Mouse (Mus musculus) embryonic facial prominence, embryonic 11.5 days (tissue): ENCODE results near the gene Ube3a. TPM values are rescaled to one million over a fixed set of nuclear protein-coding genes. Genes with fewer than 3 reads are reported as not detected.

ENCODE experiments used
- ATAC-seq: fragments of 200-750 bp; cut with Nextera tagmentation; replicated peaks from 2 replicates; pipeline ENCODE4 v1.8.0; 2017; ENCODE audit warnings: low read depth; ENCODE audit not compliant: insufficient number of reproducible peaks, low FRiP score, low TSS enrichment
- DNase-seq: peaks from one replicate; pipeline ENCODE4 v3.0.0-alpha.2; 2015; ENCODE audit warnings: low spot score
- H3K27ac ChIP-seq: fragments of 300-500 bp; sonication (generic); replicated peaks from 2 replicates; pipeline ENCODE4 v1.5.1; 2014; ENCODE audit warnings: mild to moderate bottlenecking, low read depth, low read length, control low read depth
- H3K27me3 ChIP-seq: fragments of 300-500 bp; sonication (generic); 2 replicates; pipeline ENCODE4 v1.6.1; 2014; ENCODE audit warnings: mild to moderate bottlenecking, low read length, moderate library complexity, mixed read lengths; ENCODE audit not compliant: control insufficient read depth, insufficient read depth
- H3K36me3 ChIP-seq: fragments of 300-500 bp; sonication (generic); replicated peaks from 2 replicates; pipeline ENCODE4 v1.6.1; 2014; ENCODE audit warnings: low read depth, mild to moderate bottlenecking, low read length, moderate library complexity, mixed read lengths; ENCODE audit not compliant: control insufficient read depth, insufficient read depth
- H3K4me1 ChIP-seq: fragments of 300-500 bp; sonication (generic); 2 replicates; pipeline ENCODE4 v1.6.1; 2014; ENCODE audit warnings: low read length, mixed read lengths; ENCODE audit not compliant: control insufficient read depth, insufficient read depth
- H3K4me2 ChIP-seq: fragments of 300-500 bp; sonication (generic); 2 replicates; pipeline ENCODE4 v1.6.1; 2014; ENCODE audit warnings: low read depth, mild to moderate bottlenecking, control low read depth, low read length, moderate library complexity
- H3K4me3 ChIP-seq: fragments of 300-500 bp; sonication (generic); 2 replicates; pipeline ENCODE4 v1.5.1; 2014; ENCODE audit warnings: low read depth, low read length, control low read depth
- H3K9ac ChIP-seq: fragments of 300-500 bp; sonication (generic); replicated peaks from 2 replicates; pipeline ENCODE4 v1.6.1; 2014; ENCODE audit warnings: mild to moderate bottlenecking, control low read depth, low read length
- H3K9me3 ChIP-seq: fragments of 300-500 bp; sonication (generic); replicated peaks from 2 replicates; pipeline ENCODE4 v1.6.1; 2016; ENCODE audit warnings: mild to moderate bottlenecking, low read length, inconsistent platforms, mixed read lengths; ENCODE audit not compliant: control insufficient read depth
- WGBS: fragments of 180-500 bp; shearing (Covaris S2); extraction: QIAGEN DNeasy Blood & Tissue Kit; methylation state at CpG from one replicate; pipeline ENCODE4 v1.1.7; 2014; 5-methylcytosine and 5-hydroxymethylcytosine counted together
- polyA plus RNA-seq: library from polyadenylated mRNA; unstranded; fragments of >200 nt; fragmentation: Nextera tagmentation; extraction: Ambion mirVana; gene quantifications from 2 replicates; pipeline ENCODE4 v1.2.1, GENCODE M21; 2014

Ube3a gene
- polyA plus RNA-seq, 1 experiment from 2014 or later = 141 TPM

GRCm38 (mm10) chr7:59231960-59232359 is 3.4 kb downstream of the Ube3a start:
- no peak overlapping the region for H3K9ac ChIP-seq
- H3K9me3 ChIP-seq = no peaks in the 10 kb centered on the region
- 95% methylated on average over 1 of the region's 1 CpGs for whole genome bisulfite sequencing
- no peak overlapping the region for H3K4me2 ChIP-seq
- H3K27ac ChIP-seq = no peak overlapping the region
- no peak overlapping the region for H3K4me3 ChIP-seq
- no peak for ATAC-seq
- no peaks in the 10 kb centered on the region for H3K27me3 ChIP-seq
- H3K36me3 ChIP-seq = no peaks in the 10 kb centered on the region
- H3K4me1 ChIP-seq = no peaks in the 10 kb centered on the region
- DNase-seq = no peak

DNA sequence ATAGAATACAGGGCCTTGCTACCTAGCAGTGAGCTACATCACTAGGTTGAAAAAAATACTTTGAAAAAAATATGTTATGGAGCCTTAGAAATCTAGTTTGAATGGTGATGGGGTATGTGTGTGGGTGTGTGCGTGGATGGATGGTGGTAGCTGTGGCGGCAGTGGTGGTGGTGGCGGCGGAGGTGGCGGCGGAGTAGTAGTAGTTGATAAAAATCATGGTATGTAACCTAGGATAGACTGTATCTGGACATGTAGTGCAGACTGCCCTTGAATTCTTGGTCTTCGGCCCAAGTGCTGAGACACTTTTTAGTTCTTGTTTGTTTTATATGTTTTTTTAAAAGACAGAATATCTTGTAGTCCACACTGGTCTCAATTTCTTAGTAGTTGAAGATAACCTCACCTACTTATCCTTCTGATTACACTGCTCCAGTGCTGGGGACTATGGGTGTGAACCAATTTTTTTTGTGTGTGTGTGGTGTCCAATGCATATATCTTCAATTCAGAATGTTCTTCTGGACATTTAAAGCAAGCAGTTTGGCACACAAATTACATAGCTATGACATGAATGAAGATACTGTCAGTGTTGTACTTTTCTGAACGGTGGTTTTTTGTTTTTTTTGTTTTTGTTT is 6.3 kb downstream of the Ube3a start:
- 93% methylated on average over 8 of the region's 8 CpGs for WGBS
- DNase-seq (no peak), ATAC-seq (no peak)
- Histone ChIP-seq H3K27ac (no peak overlapping the region), H3K4me1 (no peaks in the 10 kb centered on the region), H3K9me3 (no peaks in the 10 kb centered on the region), H3K36me3 (no peaks in the 10 kb centered on the region), H3K27me3 (no peaks in the 10 kb centered on the region), H3K9ac (no peak overlapping the region), H3K4me3 (no peak overlapping the region), H3K4me2 (no peak overlapping the region)

GRCm38 (mm10) chr7:59243257-59243656 is 14.7 kb downstream of the Ube3a start:
- no peaks in the 10 kb centered on the region for H3K27me3 ChIP-seq
- H3K36me3 ChIP-seq = no peaks in the 10 kb centered on the region
- no peak overlapping the region for H3K4me2 ChIP-seq
- H3K27ac ChIP-seq = no peak overlapping the region
- no peaks in the 10 kb centered on the region for H3K4me1 ChIP-seq
- DNase-seq = no peak
- H3K4me3 ChIP-seq = no peak overlapping the region
- no peak for ATAC-seq
- H3K9me3 ChIP-seq = no peaks in the 10 kb centered on the region
- 76% methylated on average over 3 of the region's 3 CpGs for WGBS
- H3K9ac ChIP-seq = no peak overlapping the region

DNA sequence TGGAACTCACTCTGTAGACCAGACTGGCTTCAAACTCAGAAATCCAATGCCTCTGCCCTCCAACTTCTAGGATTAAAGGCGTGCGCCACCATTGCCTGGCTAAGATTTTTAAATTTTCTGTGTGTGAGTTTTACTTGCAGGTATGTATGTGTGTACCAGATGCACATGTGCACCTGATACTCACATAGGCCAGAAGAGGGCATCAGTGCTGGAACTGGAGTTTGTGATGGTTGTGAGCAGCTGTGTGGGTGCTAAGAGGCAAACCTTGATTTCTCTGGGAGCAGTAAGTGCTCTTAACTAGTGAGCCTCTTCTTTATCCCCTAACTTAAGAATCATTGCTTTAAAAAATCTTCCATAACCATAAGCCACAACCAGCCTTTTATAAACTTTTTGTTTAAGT is 17.0 kb downstream of the Ube3a start:
- Histone ChIP-seq H3K4me2 (no peak overlapping the region), H3K4me1 (no peaks in the 10 kb centered on the region), H3K9me3 (no peaks in the 10 kb centered on the region), H3K36me3 (no peaks in the 10 kb centered on the region), H3K9ac (no peak overlapping the region), H3K27ac (no peak overlapping the region), H3K27me3 (no peaks in the 10 kb centered on the region), H3K4me3 (no peak overlapping the region)
- DNase-seq (no peak), ATAC-seq (no peak)
- 98% methylated on average over 2 of the region's 2 CpGs for WGBS

GRCm38 (mm10) chr7:59253373-59253772 is 24.8 kb downstream of the Ube3a start:
- 90% methylated on average over 2 of the region's 2 CpGs for WGBS
- no peak overlapping the region for H3K4me2 ChIP-seq
- H3K4me1 ChIP-seq = no peaks in the 10 kb centered on the region
- no peaks in the 10 kb centered on the region for H3K9me3 ChIP-seq
- no peaks in the 10 kb centered on the region; the same call in 1 of the 2 replicates for H3K36me3 ChIP-seq
- ATAC-seq (no peak), DNase-seq (no peak)
- H3K9ac ChIP-seq = no peak overlapping the region
- H3K27ac ChIP-seq = no peak overlapping the region
- H3K27me3 ChIP-seq = no peaks in the 10 kb centered on the region
- no peak overlapping the region for H3K4me3 ChIP-seq

DNA sequence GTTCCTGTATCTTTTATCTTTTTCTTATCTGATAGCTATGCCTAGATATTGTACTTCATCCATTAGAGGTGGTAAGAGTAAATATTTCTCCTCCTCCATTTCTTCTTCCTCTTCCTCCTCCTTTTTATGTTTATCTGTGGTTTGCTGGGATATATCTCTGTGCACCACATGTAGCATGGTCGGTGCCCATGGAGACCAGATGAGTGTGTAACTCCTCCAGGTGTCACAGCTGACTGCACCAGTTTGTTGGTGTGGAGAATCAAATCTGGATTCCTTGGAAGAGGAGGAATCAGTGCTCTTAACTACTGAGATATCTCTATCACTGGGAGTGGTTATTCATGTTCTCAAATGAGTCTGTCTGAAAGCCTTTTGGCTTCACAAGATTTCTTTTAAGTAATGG is 37.0 kb downstream of the Ube3a start:
- WGBS = 100% methylated on average over 1 of the region's 1 CpGs
- H3K27ac ChIP-seq = no peak overlapping the region
- H3K36me3 ChIP-seq = no peaks in the 10 kb centered on the region
- no peak overlapping the region for H3K9ac ChIP-seq
- H3K27me3 ChIP-seq = no peaks in the 10 kb centered on the region
- no peak overlapping the region for H3K4me2 ChIP-seq
- DNase-seq (no peak), ATAC-seq (no peak)
- H3K9me3 ChIP-seq = no peaks in the 10 kb centered on the region
- H3K4me3 ChIP-seq = no peak overlapping the region
- H3K4me1 ChIP-seq = no peaks in the 10 kb centered on the region

DNA sequence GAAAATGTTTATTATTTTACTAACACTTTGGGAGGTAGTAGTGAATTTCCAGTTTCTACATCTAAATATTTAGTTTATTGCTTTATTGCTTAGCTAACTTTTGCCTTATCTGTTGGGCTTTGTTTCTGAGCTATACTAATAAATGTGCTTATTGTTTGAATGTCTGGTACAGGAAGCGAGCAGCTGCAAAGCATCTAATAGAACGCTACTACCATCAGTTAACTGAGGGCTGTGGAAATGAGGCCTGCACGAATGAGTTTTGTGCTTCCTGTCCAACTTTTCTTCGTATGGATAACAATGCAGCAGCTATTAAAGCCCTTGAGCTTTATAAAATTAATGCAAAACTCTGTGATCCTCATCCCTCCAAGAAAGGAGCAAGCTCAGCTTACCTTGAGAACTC is 43.2 kb downstream of the Ube3a start:
- H3K4me3 ChIP-seq = no peak overlapping the region
- no peak overlapping the region for H3K27ac ChIP-seq
- no peaks in the 10 kb centered on the region for H3K36me3 ChIP-seq
- no peaks in the 10 kb centered on the region for H3K9me3 ChIP-seq
- ATAC-seq (no peak), DNase-seq (no peak)
- 80% methylated on average over 4 of the region's 4 CpGs for WGBS
- H3K9ac ChIP-seq = no peak overlapping the region
- no peaks in the 10 kb centered on the region for H3K27me3 ChIP-seq
- no peak overlapping the region for H3K4me2 ChIP-seq
- H3K4me1 ChIP-seq = no peaks in the 10 kb centered on the region

DNA sequence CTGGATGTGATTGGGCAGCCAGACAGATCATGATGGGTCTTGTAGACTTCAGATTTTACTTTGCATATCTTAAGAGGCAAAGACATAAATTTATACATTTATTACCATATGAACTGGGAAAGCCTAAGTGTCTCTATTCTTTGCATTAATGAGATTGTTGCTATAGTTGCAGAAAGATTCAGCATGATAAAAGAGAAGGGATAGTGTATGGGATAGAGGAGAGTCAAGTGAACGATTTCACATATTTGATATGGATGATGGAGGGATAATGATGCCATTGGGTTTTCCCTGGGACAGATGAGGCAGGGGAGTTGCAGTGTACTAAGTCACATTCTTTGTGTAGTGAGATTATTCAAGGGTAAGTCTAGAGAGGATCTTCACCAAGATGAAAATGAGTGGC is 84.0 kb downstream of the Ube3a start:
- 97% methylated on average over 1 of the region's 1 CpGs for WGBS
- Histone ChIP-seq H3K4me2 (no peak overlapping the region), H3K36me3 (no peaks in the 10 kb centered on the region), H3K4me1 (no peaks in the 10 kb centered on the region), H3K27ac (no peak overlapping the region), H3K27me3 (no peaks in the 10 kb centered on the region), H3K9ac (no peak overlapping the region), H3K9me3 (no peaks in the 10 kb centered on the region), H3K4me3 (no peak overlapping the region)
- ATAC-seq = no peak
- no peak for DNase-seq
